Mouse (Mus musculus) lung, embryonic 16.5 days (tissue): ENCODE data around the gene Abhd14b. TPM values are rescaled to one million over a fixed set of nuclear protein-coding genes. Genes with fewer than 3 reads are reported as not detected.

Source experiments
- ATAC-seq: fragments of 200-750 bp; cut with Nextera tagmentation; 2 replicates; pipeline ENCODE4 v1.8.0; 2017; ENCODE audit warnings: low read depth, mild to moderate bottlenecking, moderate library complexity
- H3K27ac ChIP-seq: fragments of 300-500 bp; sonication (generic); 2 replicates; pipeline ENCODE4 v1.5.1; 2014; ENCODE audit warnings: mild to moderate bottlenecking, control low read depth, low read length
- H3K27me3 ChIP-seq: fragments of 300-500 bp; sonication (generic); 2 replicates; pipeline ENCODE4 v1.6.1; 2014; ENCODE audit warnings: low read depth, low read length, mixed read lengths; ENCODE audit not compliant: control insufficient read depth, insufficient read depth
- H3K36me3 ChIP-seq: fragments of 300-500 bp; sonication (generic); 2 replicates; pipeline ENCODE4 v1.6.1; 2014; ENCODE audit warnings: low read length; ENCODE audit not compliant: control insufficient read depth, insufficient read depth
- H3K4me1 ChIP-seq: fragments of 300-500 bp; sonication (generic); replicated peaks from 2 replicates; pipeline ENCODE4 v1.6.1; 2014; ENCODE audit warnings: low read length, mixed read lengths; ENCODE audit not compliant: control insufficient read depth, insufficient read depth
- H3K4me2 ChIP-seq: fragments of 300-500 bp; sonication (generic); 2 replicates; pipeline ENCODE4 v1.6.1; 2014; ENCODE audit warnings: low read depth, low read length, control low read depth
- H3K4me3 ChIP-seq: fragments of 300-500 bp; sonication (generic); 2 replicates; pipeline ENCODE4 v1.5.1; 2014; ENCODE audit warnings: mild to moderate bottlenecking, low read length, control low read depth
- H3K9ac ChIP-seq: fragments of 300-500 bp; sonication (generic); 2 replicates; pipeline ENCODE4 v1.6.1; 2014; ENCODE audit warnings: low read length, control low read depth
- H3K9me3 ChIP-seq: fragments of 300-500 bp; sonication (generic); 2 replicates; pipeline ENCODE4 v1.6.1; 2016; ENCODE audit warnings: low read length; ENCODE audit not compliant: control insufficient read depth
- WGBS: fragments of 180-500 bp; shearing (Covaris S2); extraction: QIAGEN DNeasy Blood & Tissue Kit; methylation state at CpG from one replicate; pipeline ENCODE4 v1.1.7; 2014; 5-methylcytosine and 5-hydroxymethylcytosine counted together
- polyA plus RNA-seq: library from polyadenylated mRNA; unstranded; fragments of >200 nt; fragmentation: Nextera tagmentation; extraction: Ambion mirVana; gene quantifications from 2 replicates; pipeline ENCODE4 v1.2.1, GENCODE M21; 2015

The Abhd14b gene
- polyA plus RNA-seq, 1 experiment from 2014 or later, result 18.0 TPM

- H3K4me1 ChIP-seq, result peaks cover 46% of the 10 kb centered on the region
Observed at GRCm38 (mm10) chr9:106454888-106455681, 7.8 kb downstream of the Abhd14b start.

GRCm38 (mm10) chr9:106456325-106457162 is 9.3 kb downstream of the Abhd14b start:
- no peaks in the 10 kb centered on the region for H3K36me3 ChIP-seq
- H3K27me3 ChIP-seq, result no peaks in the 10 kb centered on the region
- H3K4me3 ChIP-seq, result no peak overlapping the region
- 23% methylated on average over 15 of the region's 15 CpGs for WGBS
- H3K4me1 ChIP-seq, result peaks cover 35% of the 10 kb centered on the region
- peak; percentile 1; the same call in 1 of the 2 replicates for ATAC-seq
- peak overlapping the region; percentile 25 for H3K9ac ChIP-seq
- peak overlapping the region; percentile 88 for H3K4me2 ChIP-seq
- no peaks in the 10 kb centered on the region for H3K9me3 ChIP-seq
- peak overlapping the region; percentile 33; the same call in 1 of the 2 replicates for H3K27ac ChIP-seq

More at GRCm38 (mm10) chr9:106454888-106455681, 7.8 kb downstream of the Abhd14b start:
- no peaks in the 10 kb centered on the region for H3K36me3 ChIP-seq
- peak overlapping the region; percentile 88 for H3K4me2 ChIP-seq
- no peak for ATAC-seq
- H3K27ac ChIP-seq, result peak overlapping the region; percentile 70
- WGBS, result 4% methylated on average over 17 of the region's 17 CpGs
- peak overlapping the region; percentile 70 for H3K4me3 ChIP-seq
- H3K9ac ChIP-seq, result peak overlapping the region; percentile 82
- H3K9me3 ChIP-seq, result no peaks in the 10 kb centered on the region
- H3K27me3 ChIP-seq, result no peaks in the 10 kb centered on the region

GRCm38 (mm10) chr9:106457163-106457559 is 9.9 kb downstream of the Abhd14b start:
- Histone ChIP-seq H3K4me1 (peaks cover 35% of the 10 kb centered on the region), H3K36me3 (peaks cover 2% of the 10 kb centered on the region), H3K27me3 (no peaks in the 10 kb centered on the region), H3K4me2 (no peak overlapping the region), H3K9me3 (no peaks in the 10 kb centered on the region), H3K9ac (peak overlapping the region; percentile 21; the same call in 1 of the 2 replicates), H3K27ac (peak overlapping the region; percentile 33; the same call in 1 of the 2 replicates), H3K4me3 (no peak overlapping the region)
- 49% methylated on average over 9 of the region's 9 CpGs for WGBS
- no peak for ATAC-seq

GRCm38 (mm10) chr9:106457920-106458319 is 10.7 kb downstream of the Abhd14b start:
- peaks cover 31% of the 10 kb centered on the region for H3K4me1 ChIP-seq
- H3K27me3 ChIP-seq, result no peaks in the 10 kb centered on the region
- WGBS, result 74% methylated on average over 5 of the region's 5 CpGs
- no peak overlapping the region for H3K4me3 ChIP-seq
- H3K4me2 ChIP-seq, result no peak overlapping the region
- H3K9ac ChIP-seq, result no peak overlapping the region
- H3K9me3 ChIP-seq, result no peaks in the 10 kb centered on the region
- H3K27ac ChIP-seq, result no peak overlapping the region
- H3K36me3 ChIP-seq, result peaks cover 6% of the 10 kb centered on the region
- ATAC-seq, result no peak

GRCm38 (mm10) chr9:106459946-106460345 is 12.7 kb downstream of the Abhd14b start:
- no peak overlapping the region for H3K27ac ChIP-seq
- no peaks in the 10 kb centered on the region for H3K27me3 ChIP-seq
- H3K36me3 ChIP-seq, result peaks cover 9% of the 10 kb centered on the region
- no peak overlapping the region for H3K4me3 ChIP-seq
- H3K4me2 ChIP-seq, result no peak overlapping the region
- no peaks in the 10 kb centered on the region for H3K9me3 ChIP-seq
- H3K4me1 ChIP-seq, result peaks cover 26% of the 10 kb centered on the region
- WGBS, result 70% methylated on average over 15 of the region's 15 CpGs
- no peak for ATAC-seq
- no peak overlapping the region for H3K9ac ChIP-seq

DNA sequence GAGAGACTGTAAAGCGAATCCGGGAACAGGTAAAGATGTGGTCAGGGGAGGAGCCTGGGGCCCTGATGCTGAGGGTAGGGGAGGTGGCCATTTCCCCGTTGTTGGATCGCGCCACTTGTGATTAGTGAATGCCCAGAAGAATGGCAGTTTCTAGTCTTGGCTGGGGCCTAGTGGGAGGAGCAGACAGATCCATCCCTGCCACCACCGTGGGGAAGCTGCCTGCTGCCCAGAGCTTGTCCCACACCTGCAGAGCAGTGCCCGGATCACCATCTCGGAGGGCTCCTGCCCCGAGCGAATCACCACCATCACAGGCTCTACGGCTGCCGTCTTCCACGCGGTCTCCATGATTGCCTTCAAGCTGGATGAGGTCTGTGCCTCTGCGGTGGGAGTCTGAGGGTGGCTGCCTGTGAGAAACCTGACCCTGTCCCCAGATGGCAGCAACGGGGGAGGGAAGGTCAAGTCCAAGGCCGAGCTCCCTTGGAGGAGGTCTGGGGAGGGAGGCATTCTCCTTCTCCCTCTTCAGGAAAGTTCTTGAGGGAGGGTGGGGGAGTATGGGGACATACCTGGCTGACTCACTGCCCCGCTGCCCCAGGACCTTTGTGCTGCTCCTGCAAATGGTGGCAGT is 13.3 kb downstream of the Abhd14b start:
- no peak overlapping the region for H3K27ac ChIP-seq
- H3K4me2 ChIP-seq, result no peak overlapping the region
- WGBS, result 74% methylated on average over 18 of the region's 18 CpGs
- H3K4me3 ChIP-seq, result no peak overlapping the region
- no peaks in the 10 kb centered on the region for H3K27me3 ChIP-seq
- peaks cover 24% of the 10 kb centered on the region for H3K4me1 ChIP-seq
- no peak for ATAC-seq
- no peak overlapping the region for H3K9ac ChIP-seq
- no peaks in the 10 kb centered on the region for H3K9me3 ChIP-seq
- peaks cover 9% of the 10 kb centered on the region for H3K36me3 ChIP-seq

GRCm38 (mm10) chr9:106461026-106461415 is 13.8 kb downstream of the Abhd14b start:
- ATAC-seq, result no peak
- no peaks in the 10 kb centered on the region for H3K27me3 ChIP-seq
- no peak overlapping the region for H3K4me3 ChIP-seq
- H3K9me3 ChIP-seq, result no peaks in the 10 kb centered on the region
- no peak overlapping the region for H3K27ac ChIP-seq
- H3K9ac ChIP-seq, result no peak overlapping the region
- WGBS, result 82% methylated on average over 9 of the region's 9 CpGs
- H3K4me2 ChIP-seq, result no peak overlapping the region
- peaks cover 21% of the 10 kb centered on the region for H3K4me1 ChIP-seq
- peaks cover 9% of the 10 kb centered on the region for H3K36me3 ChIP-seq

- Histone ChIP-seq H3K4me1 (peaks cover 13% of the 10 kb centered on the region), H3K27me3 (no peaks in the 10 kb centered on the region), H3K27ac (no peak overlapping the region), H3K36me3 (peaks cover 9% of the 10 kb centered on the region), H3K4me3 (no peak overlapping the region), H3K9ac (no peak overlapping the region), H3K4me2 (no peak overlapping the region), H3K9me3 (no peaks in the 10 kb centered on the region)
- ATAC-seq, result no peak
- 76% methylated on average over 16 of the region's 16 CpGs for WGBS
Observed at GRCm38 (mm10) chr9:106461641-106462429, 14.6 kb downstream of the Abhd14b start.
